Mouse (Mus musculus): Measurements from ENCODE around the gene Ppp2r5d.

Gene Ppp2r5d

DNA sequence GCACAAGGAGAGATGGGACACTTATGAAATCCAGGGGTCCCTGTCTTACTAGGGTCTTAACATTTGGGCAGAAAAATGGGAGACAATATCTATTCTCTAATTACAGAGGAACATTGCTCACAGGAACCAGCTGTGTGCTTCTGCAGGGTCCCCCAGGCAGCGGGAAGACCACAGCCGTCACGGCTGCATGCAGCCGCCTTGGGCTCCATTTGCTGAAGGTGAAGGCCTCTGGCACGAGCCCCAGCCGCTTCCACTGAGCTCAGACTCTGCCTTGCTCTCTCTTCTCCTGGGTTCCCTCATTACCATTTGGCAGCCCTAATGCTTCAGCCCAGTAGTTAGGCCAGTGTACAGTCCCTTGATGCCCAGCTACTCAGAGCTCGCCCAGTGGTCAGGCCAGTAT, 16.2 kb upstream of the Ppp2r5d start:
- no peak for DNase-seq (ENCODE audit: extremely low spot score)

GRCm38 (mm10) chr17:46714756-46715481, 10.0 kb upstream of the Ppp2r5d start:
- no peak for DNase-seq (ENCODE audit: extremely low spot score)

GRCm38 (mm10) chr17:46713849-46714248, 8.9 kb upstream of the Ppp2r5d start:
- no peak for DNase-seq (ENCODE audit: extremely low spot score)

GRCm38 (mm10) chr17:46712442-46712841, 7.5 kb upstream of the Ppp2r5d start:
- DNase-seq (ENCODE audit: extremely low spot score): no peak

DNA sequence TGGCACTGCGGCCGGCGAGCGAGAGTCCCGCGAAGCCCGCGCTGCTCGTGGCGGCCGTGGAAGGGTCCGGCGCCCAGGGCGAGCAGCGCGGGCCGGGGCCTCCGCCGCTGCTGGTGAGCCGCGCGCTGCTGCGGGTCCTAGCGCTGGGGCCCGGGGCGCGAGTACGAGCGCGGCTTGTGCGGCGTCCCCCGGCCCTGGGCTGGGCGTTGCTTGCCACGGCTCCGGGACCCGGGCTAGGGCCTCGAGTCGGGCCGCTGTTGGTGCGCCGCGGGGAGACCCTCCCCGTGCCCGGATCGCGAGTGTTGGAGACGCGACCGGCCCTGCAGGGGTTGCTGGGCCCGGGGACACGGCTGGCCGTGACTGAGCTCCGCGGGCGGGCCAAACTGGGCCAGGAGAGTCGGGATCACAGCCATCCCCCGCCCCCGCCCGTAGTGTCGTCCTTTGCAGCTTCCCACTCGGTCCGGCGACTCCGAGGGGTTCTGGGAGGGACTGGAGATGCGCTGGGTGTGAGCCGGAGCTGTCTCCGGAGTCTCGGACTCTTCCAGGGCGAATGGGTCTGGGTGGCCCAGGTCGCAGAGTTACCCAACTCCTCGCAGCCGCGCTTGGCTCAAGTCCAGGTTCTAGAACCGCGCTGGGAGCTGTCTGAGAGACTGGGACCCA, 6.8 kb upstream of the Ppp2r5d start:
- DNase-seq (ENCODE audit: extremely low spot score): no peak

DNA sequence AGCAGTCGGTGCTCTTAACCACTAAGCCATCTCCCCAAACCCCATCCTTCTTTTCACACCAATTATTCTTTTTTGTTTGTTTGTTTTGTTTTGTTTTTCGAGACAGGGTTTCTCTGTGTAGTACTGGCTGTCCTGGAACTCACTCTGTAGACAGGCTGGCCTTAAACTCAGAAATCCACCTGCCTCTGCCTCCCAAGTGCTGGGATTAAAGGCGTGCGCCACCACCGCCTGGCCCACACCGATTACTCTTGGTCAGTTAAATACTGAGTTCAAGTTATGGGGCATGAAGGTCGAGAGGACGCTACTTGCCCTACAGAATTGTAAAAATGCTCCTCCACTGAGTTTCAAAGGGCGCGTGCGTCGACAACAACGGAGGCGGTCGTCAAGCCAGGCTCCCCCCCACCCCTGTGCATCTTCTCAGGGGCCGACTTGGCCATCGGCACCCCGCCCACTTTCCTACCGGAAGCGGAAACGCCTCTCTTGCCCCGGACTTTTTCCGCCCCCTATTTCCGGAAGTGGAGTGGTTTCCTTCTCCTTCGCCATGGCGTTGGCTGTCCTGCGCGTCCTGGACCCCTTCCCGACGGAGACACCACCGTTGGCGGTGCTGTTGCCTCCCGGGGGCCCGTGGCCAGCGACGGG, 6.2 kb upstream of the Ppp2r5d start, which contains the start of gene Pex6:
TSS of gene Pex6 (plus strand) at position 505 of the 639 bp plus-strand sequence.
- peak; percentile 92 for DNase-seq (ENCODE audit: extremely low spot score)

GRCm38 (mm10) chr17:46706375-46707089, 1.6 kb upstream of the Ppp2r5d start:
- no peak for DNase-seq (ENCODE audit: extremely low spot score)

GRCm38 (mm10) chr17:46703971-46704886, 682 bp downstream of the Ppp2r5d start:
- DNase-seq (ENCODE audit: extremely low spot score): no peak

- no peak for DNase-seq (ENCODE audit: extremely low spot score)
These were observed 2.4 kb downstream of the Ppp2r5d start for GRCm38 (mm10) chr17:46702506-46702905.

- DNase-seq (ENCODE audit: extremely low spot score): no peak
These were observed 2.8 kb downstream of the Ppp2r5d start for GRCm38 (mm10) chr17:46702100-46702499.

DNA sequence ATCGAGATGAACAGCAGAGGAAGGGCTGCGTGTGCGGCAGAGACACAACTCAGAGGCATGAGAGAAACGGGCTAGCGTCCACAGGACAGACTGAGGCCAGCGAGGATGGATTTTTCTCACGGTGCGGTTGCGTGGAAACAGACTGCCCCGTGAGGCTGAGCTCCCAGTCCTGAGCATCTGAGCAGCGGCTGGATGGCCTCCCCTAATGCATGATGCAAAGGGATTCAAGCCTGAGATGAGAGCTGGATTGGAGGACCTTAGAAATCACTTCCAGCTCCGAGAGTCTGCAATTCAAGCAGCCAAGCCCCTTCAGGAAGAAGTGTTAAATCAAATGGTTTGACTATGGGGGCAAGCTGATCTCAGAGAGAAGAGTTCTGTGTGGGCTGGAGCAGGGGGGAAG, 3.4 kb downstream of the Ppp2r5d start:
- no peak for DNase-seq (ENCODE audit: extremely low spot score)

GRCm38 (mm10) chr17:46699912-46700311, 5.0 kb downstream of the Ppp2r5d start:
- DNase-seq (ENCODE audit: extremely low spot score): no peak

- no peak for DNase-seq (ENCODE audit: extremely low spot score)
These were observed 5.7 kb downstream of the Ppp2r5d start for GRCm38 (mm10) chr17:46699245-46699644.

- no peak for DNase-seq (ENCODE audit: extremely low spot score)
These were observed 6.4 kb downstream of the Ppp2r5d start for GRCm38 (mm10) chr17:46698515-46698914.

DNA sequence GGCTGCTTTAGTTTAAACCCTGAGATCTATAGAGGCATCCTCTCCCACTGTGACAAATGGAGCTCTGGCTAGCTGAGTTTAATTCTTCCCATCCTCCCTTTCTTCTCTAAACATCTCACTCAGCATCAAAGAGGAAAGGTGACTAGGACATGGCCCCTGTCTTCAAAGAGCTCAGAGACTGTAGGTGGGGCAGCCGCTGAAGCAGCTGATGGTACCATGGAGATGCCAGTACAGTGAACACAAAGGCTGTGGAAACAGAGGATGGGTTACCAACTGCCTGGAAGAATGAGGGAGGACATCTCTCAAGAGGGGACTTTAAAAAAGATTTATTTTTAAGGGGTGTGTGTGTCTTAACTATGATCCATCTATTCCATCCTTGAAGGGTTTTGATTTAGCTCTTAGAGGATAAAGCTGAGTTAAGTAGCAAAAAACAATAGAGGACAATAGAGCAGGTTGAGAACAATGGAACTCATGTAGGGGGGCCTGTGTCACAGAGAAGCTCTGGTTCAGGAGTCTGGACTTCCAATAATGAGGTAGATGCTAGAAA, 10.3 kb downstream of the Ppp2r5d start:
- DNase-seq (ENCODE audit: extremely low spot score): no peak

GRCm38 (mm10) chr17:46691390-46691789, 13.5 kb downstream of the Ppp2r5d start:
- no peak for DNase-seq (ENCODE audit: extremely low spot score)

GRCm38 (mm10) chr17:46690665-46691064, 14.2 kb downstream of the Ppp2r5d start:
- DNase-seq (ENCODE audit: extremely low spot score): no peak

GRCm38 (mm10) chr17:46685913-46686312, 19.0 kb downstream of the Ppp2r5d start:
- no peak for DNase-seq (ENCODE audit: extremely low spot score)

DNA sequence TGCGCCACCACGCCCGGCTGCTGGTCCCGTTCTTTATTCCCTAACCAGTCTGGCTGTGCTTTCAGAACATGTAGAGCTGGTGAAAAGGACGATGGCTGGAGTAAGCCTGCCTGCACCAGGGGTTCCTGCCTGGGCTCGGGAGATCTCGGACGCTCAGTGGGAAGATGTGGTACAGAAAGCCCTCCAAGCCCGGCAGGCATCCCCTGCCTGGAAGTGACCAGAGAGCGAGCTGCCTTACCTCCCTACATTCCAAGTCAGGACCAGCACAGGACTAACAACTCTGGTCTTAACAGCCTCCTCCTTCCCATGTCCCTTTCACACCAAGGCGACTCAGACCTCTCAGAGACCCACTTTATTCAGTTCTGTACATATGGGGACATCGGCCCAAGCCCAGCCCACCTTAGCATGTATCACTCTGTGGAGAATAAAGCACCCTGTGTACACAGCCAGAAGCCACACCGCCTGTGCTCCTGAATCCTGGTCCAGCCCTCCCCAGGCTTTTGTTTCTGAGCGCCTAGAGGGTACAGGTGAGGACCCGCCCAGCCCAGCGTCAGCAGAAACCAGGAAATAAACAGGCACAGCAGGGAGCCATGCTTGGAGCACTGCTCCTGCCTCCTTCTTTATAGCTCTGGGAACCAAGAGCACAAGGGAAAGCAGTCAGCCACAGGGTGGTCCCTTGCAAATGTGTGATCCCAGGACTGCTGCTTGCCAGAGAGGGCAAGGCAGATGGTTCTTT, 22.1 kb downstream of the Ppp2r5d start:
- no peak for DNase-seq (ENCODE audit: extremely low spot score)

- peak; percentile 15 for DNase-seq (ENCODE audit: extremely low spot score)
These were observed 23.3 kb downstream of the Ppp2r5d start for GRCm38 (mm10) chr17:46681466-46682118.
